ENCODE assay signal across 23 mouse cellular contexts in the genomic region with DNA sequence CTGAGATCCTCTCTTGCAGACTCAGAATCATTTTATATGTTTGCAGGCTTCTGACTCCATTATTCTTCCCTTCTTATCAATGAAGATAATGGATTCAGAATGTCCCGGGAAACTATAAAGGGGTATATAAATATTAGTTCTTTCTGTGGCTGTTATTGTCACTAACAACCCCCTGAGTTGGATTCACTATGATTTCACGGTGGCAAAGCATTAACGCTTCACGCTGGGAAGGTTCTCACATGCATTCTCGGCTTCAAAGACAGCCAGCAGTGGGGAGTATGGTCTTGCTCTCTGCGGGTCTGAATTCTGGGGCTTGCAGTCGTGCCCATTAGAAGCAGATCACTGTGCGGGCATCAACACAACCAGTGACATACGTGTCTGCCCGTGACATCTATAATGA. TPM values are rescaled to one million over a fixed set of nuclear protein-coding genes. Genes with fewer than 3 reads are reported as not detected.
DNase-seq lines count a peak whose midpoint lies in the region; ATAC-seq and TF ChIP-seq lines count a peak whose summit lies in the region.
"Had no signal": no experiment of that assay in that cellular context is flagged by ENCODE, and none has a peak within 500 bp of the region (broad histone marks: within the 10 kb centered on the region; RNA-seq: fewer than 3 reads in every experiment).

No protein-coding gene starts in this region.

- H3K9me3 ChIP-seq in hindbrain, embryonic 10.5 days = no peaks in the 10 kb centered on the region
- no peaks in the 10 kb centered on the region for H3K9me3 ChIP-seq in hindbrain, postnatal 0 days (ENCODE audit: low read length)
- no peaks in the 10 kb centered on the region for H3K9me3 ChIP-seq in midbrain, embryonic 15.5 days
- H3K9me3 ChIP-seq in embryonic facial prominence, embryonic 10.5 days = no peaks in the 10 kb centered on the region
- H3K9me3 ChIP-seq: forebrain, embryonic 12.5 days; heart, embryonic 15.5 days; limb, embryonic 12.5 days; stomach, embryonic 15.5 days had no signal

- H3K4me3 ChIP-seq in hindbrain, embryonic 10.5 days = no peak overlapping the region
- no peak overlapping the region for H3K4me3 ChIP-seq in hindbrain, postnatal 0 days (ENCODE audit: low read length)
- no peak overlapping the region for H3K4me3 ChIP-seq in midbrain, embryonic 15.5 days
- no peak overlapping the region for H3K4me3 ChIP-seq in embryonic facial prominence, embryonic 10.5 days
- H3K4me3 ChIP-seq: forebrain, embryonic 12.5 days; heart, adult 2 months; heart, embryonic 15.5 days; limb, embryonic 12.5 days; liver, embryonic 12.5 days; stomach, embryonic 15.5 days had no signal

- WGBS in hindbrain, embryonic 10.5 days = 43% methylated on average over 10 of the region's 10 CpGs
- WGBS in hindbrain, postnatal 0 days = 35% methylated on average over 10 of the region's 10 CpGs
- WGBS in midbrain, embryonic 15.5 days = 36% methylated on average over 10 of the region's 10 CpGs
- 80% methylated on average over 10 of the region's 10 CpGs for WGBS in embryonic facial prominence, embryonic 10.5 days

- no peaks in the 10 kb centered on the region for H3K27me3 ChIP-seq in hindbrain, embryonic 10.5 days (ENCODE audit: insufficient read depth, poor library complexity, severe bottlenecking)
- H3K27me3 ChIP-seq in hindbrain, postnatal 0 days (ENCODE audit: insufficient read depth, low read length) = no peaks in the 10 kb centered on the region
- H3K27me3 ChIP-seq in midbrain, embryonic 15.5 days (replicated peaks) = no peaks in the 10 kb centered on the region
- no peaks in the 10 kb centered on the region for H3K27me3 ChIP-seq in embryonic facial prominence, embryonic 10.5 days (replicated peaks; ENCODE audit: low read depth, poor library complexity, severe bottlenecking)
- H3K27me3 ChIP-seq: forebrain, embryonic 12.5 days; heart, embryonic 15.5 days; limb, embryonic 12.5 days; liver, embryonic 12.5 days; stomach, embryonic 15.5 days had no signal

- peak; percentile 66 for DNase-seq in brain, embryonic 14.5 days (ENCODE audit: low read depth)
- DNase-seq in hindbrain, embryonic 10.5 days (ENCODE audit: low spot score) = peak; percentile 8
- DNase-seq in hindbrain, postnatal 0 days (ENCODE audit: low spot score) = peak; percentile 27
- DNase-seq in right cerebral cortex, postnatal 36 days (ENCODE audit: low spot score in 2 of 2) = no peak
- no peak for DNase-seq in cerebellum, postnatal 14 days
- DNase-seq in embryonic facial prominence, embryonic 10.5 days (ENCODE audit: low spot score) = no peak
- DNase-seq: adrenal gland, adult 2 months; cerebellum, adult 9-11 months; gastrocnemius, postnatal 14 days; heart, adult 2 months; heart, postnatal 4 days; kidney, adult 11 months; lung, embryonic 14.5 days; lung, postnatal 36 days; thymus, adult 2 months had no signal

- H3K27ac ChIP-seq in hindbrain, embryonic 10.5 days = no peak overlapping the region
- H3K27ac ChIP-seq in hindbrain, postnatal 0 days = no peak overlapping the region
- H3K27ac ChIP-seq in midbrain, embryonic 15.5 days = no peak overlapping the region
- H3K27ac ChIP-seq in embryonic facial prominence, embryonic 10.5 days (replicated peaks) = no peak overlapping the region
- H3K27ac ChIP-seq: forebrain, embryonic 12.5 days; heart, adult 2 months; heart, embryonic 15.5 days; limb, embryonic 12.5 days; liver, embryonic 12.5 days; stomach, embryonic 15.5 days had no signal

- H3K36me3 ChIP-seq in hindbrain, embryonic 10.5 days = no peaks in the 10 kb centered on the region
- H3K36me3 ChIP-seq in hindbrain, postnatal 0 days (ENCODE audit: insufficient read depth, low read length) = no peaks in the 10 kb centered on the region
- no peaks in the 10 kb centered on the region for H3K36me3 ChIP-seq in midbrain, embryonic 15.5 days (replicated peaks)
- no peaks in the 10 kb centered on the region for H3K36me3 ChIP-seq in embryonic facial prominence, embryonic 10.5 days (replicated peaks)
- H3K36me3 ChIP-seq: forebrain, embryonic 12.5 days; heart, embryonic 15.5 days; limb, embryonic 12.5 days; liver, embryonic 12.5 days; stomach, embryonic 15.5 days had no signal

- no peak for TF ChIP-seq POLR2A in brain, embryonic 14.5 days (IDR thresholded peaks at IDR 0.05; ENCODE audit: borderline replicate concordance, extremely low read depth, insufficient read depth, insufficient read length, poor library complexity, severe bottlenecking)

- no peak overlapping the region for H3K4me2 ChIP-seq in hindbrain, postnatal 0 days (ENCODE audit: low read depth, low read length)
- peak overlapping the region; percentile 6 for H3K4me2 ChIP-seq in midbrain, embryonic 15.5 days
- H3K4me2 ChIP-seq: forebrain, embryonic 12.5 days; heart, embryonic 15.5 days; limb, embryonic 12.5 days; liver, embryonic 12.5 days; lung, embryonic 14.5 days; stomach, embryonic 15.5 days had no signal

- ATAC-seq in hindbrain, postnatal 0 days = no peak
- ATAC-seq in midbrain, embryonic 15.5 days (replicated peaks) = 0 out of 2 replicates have a peak, but pooled peaks have one; percentile 20
- ATAC-seq: liver, embryonic 12.5 days had no signal

- peaks cover 9% of the 10 kb centered on the region for H3K4me1 ChIP-seq in hindbrain, embryonic 10.5 days (replicated peaks)
- H3K4me1 ChIP-seq in hindbrain, postnatal 0 days (ENCODE audit: insufficient read depth, low read length) = no peaks in the 10 kb centered on the region
- 0 out of 2 replicates have a peak, but pooled peaks cover 7% of the 10 kb centered on the region for H3K4me1 ChIP-seq in midbrain, embryonic 15.5 days
- no peaks in the 10 kb centered on the region for H3K4me1 ChIP-seq in embryonic facial prominence, embryonic 10.5 days
- H3K4me1 ChIP-seq: forebrain, embryonic 12.5 days; heart, embryonic 15.5 days; limb, embryonic 12.5 days; liver, embryonic 12.5 days; stomach, embryonic 15.5 days had no signal

- no peak overlapping the region for H3K9ac ChIP-seq in hindbrain, postnatal 0 days (replicated peaks; ENCODE audit: low read length)
- no peak overlapping the region for H3K9ac ChIP-seq in midbrain, embryonic 15.5 days
- H3K9ac ChIP-seq: forebrain, embryonic 12.5 days; heart, embryonic 15.5 days; limb, embryonic 12.5 days; liver, embryonic 12.5 days; lung, embryonic 14.5 days; stomach, embryonic 15.5 days had no signal

- no peak for TF ChIP-seq CTCF in brain, embryonic 14.5 days (IDR thresholded peaks at IDR 0.05; ENCODE audit: borderline replicate concordance, extremely low read depth, insufficient read depth, insufficient read length)
- no peak for TF ChIP-seq CTCF in hindbrain, postnatal 0 days (IDR thresholded peaks at IDR 0.05; ENCODE audit: low read depth)

RNA-seq across cellular contexts. Expression of gene Alk, which starts 34.9 kb away (rescaled TPM):
- 1.3 and 3.7 TPM in 2 replicates for polyA plus RNA-seq in brain, embryonic 14.5 days (2012; rRNA removed)
- 0.27 and 0.49 TPM in 2 replicates for polyA plus RNA-seq in hindbrain, embryonic 10.5 days (2016; fragmentation: Nextera tagmentation; extraction: Ambion mirVana)
- total RNA-seq in hindbrain, postnatal 0 days (2014; rRNA removed) = 17.1 and 17.4 TPM in 2 replicates
- polyA plus RNA-seq in hindbrain, postnatal 0 days (2015; fragmentation: Nextera tagmentation; extraction: Ambion mirVana) = 3.4 and 4.0 TPM in 2 replicates
- 7.1 and 7.3 TPM in 2 replicates for polyA plus RNA-seq in midbrain, embryonic 15.5 days (2015; fragmentation: Nextera tagmentation; extraction: Ambion mirVana)
- 0.23 and 0.40 TPM in 2 replicates for polyA plus RNA-seq in embryonic facial prominence, embryonic 10.5 days (2016; fragmentation: Nextera tagmentation; extraction: Ambion mirVana)
- total RNA-seq: heart, adult 2 months; megakaryocyte-erythroid progenitor cell, adult 5-6 weeks had no signal
- polyA plus RNA-seq: spleen, adult 2 months had no signal

Comparison
In these comparisons a context has a peak if more than half of its experiments do, and no peak if none do; other contexts are left out.
1. DNase-seq: peak in brain, embryonic 14.5 days (single experiment), hindbrain, embryonic 10.5 days (single experiment) and hindbrain, postnatal 0 days (single experiment); none in right cerebral cortex, postnatal 36 days (0 of 2), cerebellum, postnatal 14 days (0 of 2) and embryonic facial prominence, embryonic 10.5 days (single experiment).